Mouse (Mus musculus): ENCODE data around the gene Orai2. TPM values are rescaled to one million over a fixed set of nuclear protein-coding genes. Genes with fewer than 3 reads are reported as not detected.

The Orai2 gene
- polyA plus RNA-seq, 1 experiment from 2014 or later, result 6.2 TPM

DNA sequence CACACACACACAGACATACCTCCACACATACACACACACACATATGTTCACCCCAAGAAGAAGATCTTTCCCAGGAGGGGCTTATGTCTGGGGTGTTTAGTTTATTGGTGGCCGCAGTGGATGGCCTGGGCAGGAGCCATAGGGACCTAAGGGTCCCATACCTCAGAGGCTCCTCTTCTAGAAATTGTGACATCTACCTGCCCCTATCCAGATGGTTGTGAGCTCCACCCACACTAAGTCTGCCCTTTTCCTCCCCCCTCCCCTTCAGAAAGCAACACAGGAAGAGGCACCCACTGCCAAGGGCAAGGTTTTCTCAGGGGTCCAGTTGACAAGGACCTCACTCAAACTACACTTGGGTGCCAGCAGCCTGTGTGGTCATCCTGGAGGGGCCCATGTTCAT, 23.6 kb downstream of the Orai2 start:
- Histone ChIP-seq H3K9me3 (ENCODE audit: control insufficient read depth, low read length) (no peaks in the 10 kb centered on the region), H3K9ac (ENCODE audit: low read length) (no peak overlapping the region), H3K36me3 (ENCODE audit: control insufficient read depth, insufficient read depth, low read length) (peaks cover 4% of the 10 kb centered on the region), H3K27ac (ENCODE audit: low read depth) (no peak overlapping the region), H3K4me3 (ENCODE audit: low read depth, low read length) (no peak overlapping the region), H3K27me3 (replicated peaks; ENCODE audit: control insufficient read depth, insufficient read depth, low read length) (no peaks in the 10 kb centered on the region), H3K4me2 (ENCODE audit: low read length) (no peak overlapping the region), H3K4me1 (replicated peaks; ENCODE audit: control insufficient read depth, insufficient read depth, low read length) (peaks cover 4% of the 10 kb centered on the region; the same call in 1 of the 2 replicates)
- ATAC-seq (replicated peaks; ENCODE audit: low FRiP score, low TSS enrichment, low read depth) (no peak), DNase-seq (ENCODE audit: low spot score) (no peak)
- WGBS, result 95% methylated on average over 1 of the region's 1 CpGs

DNA sequence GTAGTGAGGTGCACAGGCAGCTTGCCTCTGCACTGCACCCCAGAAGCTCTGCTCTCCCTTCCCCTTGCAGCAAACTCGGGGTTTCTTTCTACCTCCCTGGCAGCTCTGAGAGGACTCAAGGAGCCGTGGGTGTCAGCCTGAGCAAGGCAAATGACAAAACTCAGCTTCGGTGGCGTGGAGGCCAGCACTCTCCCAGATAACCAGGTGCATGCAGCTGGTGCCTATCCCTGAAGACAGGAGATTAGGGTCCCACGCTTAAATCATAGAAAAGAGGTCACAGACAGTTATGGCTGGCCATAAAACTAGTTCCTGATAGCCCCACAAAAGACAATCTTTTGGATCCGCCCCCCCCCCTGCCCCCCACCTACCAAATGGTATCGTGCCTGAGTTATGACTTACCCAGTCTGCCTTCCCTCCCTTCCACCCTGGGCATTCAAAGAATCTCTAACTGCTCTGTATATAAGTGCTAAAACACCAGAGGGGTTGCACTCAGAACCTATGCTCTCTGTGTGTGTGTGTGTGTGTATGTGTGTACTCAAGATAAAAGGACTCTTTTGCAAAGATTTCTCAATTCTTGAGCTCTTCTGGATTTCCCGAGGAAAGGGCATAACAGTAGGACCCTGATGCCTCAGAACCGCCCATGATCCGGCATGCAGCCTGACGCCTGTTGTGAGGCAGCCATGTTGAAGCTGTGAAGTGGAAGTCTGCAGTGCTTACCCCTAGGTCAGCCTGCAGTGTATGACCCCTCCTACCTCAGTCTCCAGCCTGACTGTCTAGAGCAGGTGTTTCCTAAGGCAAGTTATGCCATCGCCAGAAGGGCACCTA, 25.7 kb downstream of the Orai2 start:
- peaks cover 4% of the 10 kb centered on the region; the same call in 1 of the 2 replicates for H3K4me1 ChIP-seq (replicated peaks; ENCODE audit: control insufficient read depth, insufficient read depth, low read length)
- 40% methylated on average over 12 of the region's 12 CpGs for WGBS
- H3K36me3 ChIP-seq (ENCODE audit: control insufficient read depth, insufficient read depth, low read length), result peaks cover 25% of the 10 kb centered on the region
- no peak overlapping the region for H3K9ac ChIP-seq (ENCODE audit: low read length)
- DNase-seq (ENCODE audit: low spot score), result no peak
- no peak for ATAC-seq (replicated peaks; ENCODE audit: low FRiP score, low TSS enrichment, low read depth)
- H3K4me2 ChIP-seq (ENCODE audit: low read length), result no peak overlapping the region
- no peak overlapping the region for H3K27ac ChIP-seq (ENCODE audit: low read depth)
- H3K27me3 ChIP-seq (replicated peaks; ENCODE audit: control insufficient read depth, insufficient read depth, low read length), result no peaks in the 10 kb centered on the region
- no peaks in the 10 kb centered on the region for H3K9me3 ChIP-seq (ENCODE audit: control insufficient read depth, low read length)
- no peak overlapping the region for H3K4me3 ChIP-seq (ENCODE audit: low read depth, low read length)

DNA sequence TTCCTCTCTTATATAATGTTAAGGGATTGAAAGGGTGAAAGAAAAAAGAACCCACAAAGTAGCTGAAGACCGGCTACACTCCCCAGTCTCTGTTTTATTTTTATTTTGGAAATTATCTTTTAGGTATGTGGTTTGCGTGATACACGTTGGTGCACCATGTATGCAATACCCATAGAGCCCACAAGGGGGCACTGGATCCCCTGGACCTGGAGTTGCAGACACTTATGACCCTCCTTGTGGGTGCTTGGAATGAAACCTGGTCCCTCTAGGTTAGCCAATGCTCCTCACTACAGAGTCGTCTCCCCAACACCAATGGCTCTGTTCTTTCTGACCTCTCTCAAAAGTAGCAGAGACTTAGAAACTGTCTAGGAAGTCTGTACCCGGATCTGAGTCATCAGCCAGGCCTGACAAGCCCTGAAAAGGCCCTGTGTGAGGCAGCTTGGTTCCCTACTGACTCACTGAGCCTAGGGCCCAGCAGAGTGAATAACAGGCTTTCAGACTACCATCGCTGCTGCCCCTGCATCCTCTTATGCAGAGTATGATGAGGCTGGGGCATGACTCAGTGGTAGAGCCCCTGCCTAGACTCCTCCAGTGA, 27.3 kb downstream of the Orai2 start:
- Histone ChIP-seq H3K9ac (ENCODE audit: low read length) (no peak overlapping the region), H3K4me2 (ENCODE audit: low read length) (no peak overlapping the region), H3K4me1 (replicated peaks; ENCODE audit: control insufficient read depth, insufficient read depth, low read length) (peaks cover 4% of the 10 kb centered on the region; the same call in 1 of the 2 replicates), H3K27ac (ENCODE audit: low read depth) (no peak overlapping the region), H3K9me3 (ENCODE audit: control insufficient read depth, low read length) (no peaks in the 10 kb centered on the region), H3K27me3 (replicated peaks; ENCODE audit: control insufficient read depth, insufficient read depth, low read length) (no peaks in the 10 kb centered on the region), H3K4me3 (ENCODE audit: low read depth, low read length) (no peak overlapping the region), H3K36me3 (ENCODE audit: control insufficient read depth, insufficient read depth, low read length) (peaks cover 41% of the 10 kb centered on the region)
- 88% methylated on average over 6 of the region's 6 CpGs for WGBS
- ATAC-seq (replicated peaks; ENCODE audit: low FRiP score, low TSS enrichment, low read depth), result 0 out of 2 replicates have a peak, but pooled peaks have one; percentile 34
- no peak for DNase-seq (ENCODE audit: low spot score)

DNA sequence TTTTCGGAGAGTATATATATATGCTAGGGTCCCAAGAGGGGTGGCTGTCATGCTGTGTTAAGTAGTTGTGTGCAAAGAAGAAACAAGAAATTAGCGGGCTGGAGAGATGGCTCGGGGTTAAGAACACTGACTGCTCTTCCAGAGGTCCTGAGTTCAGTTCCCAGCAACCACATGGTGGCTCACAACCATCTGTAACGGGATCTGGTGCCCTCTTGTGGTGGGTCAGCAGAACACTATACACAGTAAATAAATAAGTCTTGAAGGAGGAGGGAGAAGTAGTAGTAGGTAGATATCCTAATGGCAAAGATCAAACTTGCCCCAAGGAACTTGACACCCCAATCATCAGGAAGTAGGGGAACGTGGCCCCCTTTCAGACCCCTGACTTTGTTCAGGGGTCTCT, 27.8 kb downstream of the Orai2 start:
- Histone ChIP-seq H3K9ac (ENCODE audit: low read length) (no peak overlapping the region), H3K4me3 (ENCODE audit: low read depth, low read length) (no peak overlapping the region), H3K27ac (ENCODE audit: low read depth) (no peak overlapping the region), H3K9me3 (ENCODE audit: control insufficient read depth, low read length) (no peaks in the 10 kb centered on the region), H3K4me2 (ENCODE audit: low read length) (no peak overlapping the region), H3K36me3 (ENCODE audit: control insufficient read depth, insufficient read depth, low read length) (peaks cover 41% of the 10 kb centered on the region), H3K4me1 (replicated peaks; ENCODE audit: control insufficient read depth, insufficient read depth, low read length) (peaks cover 4% of the 10 kb centered on the region; the same call in 1 of the 2 replicates), H3K27me3 (replicated peaks; ENCODE audit: control insufficient read depth, insufficient read depth, low read length) (no peaks in the 10 kb centered on the region)
- DNase-seq (ENCODE audit: low spot score) (no peak), ATAC-seq (replicated peaks; ENCODE audit: low FRiP score, low TSS enrichment, low read depth) (no peak)
- WGBS, result 89% methylated on average over 5 of the region's 5 CpGs

DNA sequence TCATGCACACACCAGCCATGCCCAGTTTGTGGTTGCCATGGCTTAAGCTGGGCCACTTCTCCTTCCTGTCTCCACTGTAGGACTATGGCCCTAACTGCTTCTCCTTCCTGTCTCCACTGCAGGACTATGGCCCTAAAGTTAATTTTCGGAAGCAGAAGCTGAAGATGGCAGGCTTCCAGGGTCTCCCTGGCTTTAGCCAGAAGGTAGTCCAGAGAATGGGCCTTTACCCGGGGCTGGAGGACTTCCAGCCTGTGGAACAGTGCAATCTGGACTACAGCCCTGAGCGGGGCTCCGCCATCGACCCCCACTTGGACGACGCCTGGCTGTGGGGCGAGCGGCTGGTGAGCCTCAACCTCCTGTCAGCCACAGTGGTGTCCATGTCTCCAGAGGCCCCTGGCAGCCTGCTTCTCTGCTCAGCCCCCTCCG, 30.4 kb downstream of the Orai2 start:
- WGBS, result 88% methylated on average over 10 of the region's 10 CpGs
- no peak overlapping the region for H3K9ac ChIP-seq (ENCODE audit: low read length)
- H3K9me3 ChIP-seq (ENCODE audit: control insufficient read depth, low read length), result no peaks in the 10 kb centered on the region
- no peak overlapping the region for H3K4me3 ChIP-seq (ENCODE audit: low read depth, low read length)
- no peak overlapping the region for H3K4me2 ChIP-seq (ENCODE audit: low read length)
- H3K27ac ChIP-seq (ENCODE audit: low read depth), result no peak overlapping the region
- no peak for ATAC-seq (replicated peaks; ENCODE audit: low FRiP score, low TSS enrichment, low read depth)
- DNase-seq (ENCODE audit: low spot score), result no peak
- H3K36me3 ChIP-seq (ENCODE audit: control insufficient read depth, insufficient read depth, low read length), result peaks cover 41% of the 10 kb centered on the region
- H3K27me3 ChIP-seq (replicated peaks; ENCODE audit: control insufficient read depth, insufficient read depth, low read length), result no peaks in the 10 kb centered on the region
- H3K4me1 ChIP-seq (replicated peaks; ENCODE audit: control insufficient read depth, insufficient read depth, low read length), result peaks cover 15% of the 10 kb centered on the region; the same call in 1 of the 2 replicates

DNA sequence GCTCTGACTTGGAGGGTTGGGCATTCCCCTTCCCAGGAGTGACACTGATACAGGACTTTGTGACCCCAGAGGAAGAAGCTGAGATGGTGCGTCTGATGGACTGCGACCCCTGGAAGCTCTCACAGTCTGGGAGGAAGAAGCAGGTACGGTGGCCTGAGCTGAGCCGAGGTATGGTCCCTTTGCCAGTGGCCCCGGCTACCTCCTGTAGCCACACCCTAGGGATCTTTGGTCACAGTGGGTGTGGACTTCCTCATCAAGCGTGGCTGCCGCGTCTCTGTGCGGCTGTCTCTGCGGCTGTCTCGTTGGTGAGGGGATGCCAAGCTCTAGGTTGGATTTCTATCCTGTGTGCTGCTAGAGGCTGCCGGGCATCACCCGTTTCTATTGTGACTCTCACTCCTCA, 31.1 kb downstream of the Orai2 start:
- WGBS, result 95% methylated on average over 13 of the region's 13 CpGs
- peaks cover 41% of the 10 kb centered on the region for H3K36me3 ChIP-seq (ENCODE audit: control insufficient read depth, insufficient read depth, low read length)
- ATAC-seq (replicated peaks; ENCODE audit: low FRiP score, low TSS enrichment, low read depth) (no peak), DNase-seq (ENCODE audit: low spot score) (no peak)
- H3K9ac ChIP-seq (ENCODE audit: low read length), result no peak overlapping the region
- peaks cover 16% of the 10 kb centered on the region; the same call in 1 of the 2 replicates for H3K4me1 ChIP-seq (replicated peaks; ENCODE audit: control insufficient read depth, insufficient read depth, low read length)
- no peak overlapping the region for H3K4me2 ChIP-seq (ENCODE audit: low read length)
- H3K27me3 ChIP-seq (replicated peaks; ENCODE audit: control insufficient read depth, insufficient read depth, low read length), result no peaks in the 10 kb centered on the region
- no peaks in the 10 kb centered on the region for H3K9me3 ChIP-seq (ENCODE audit: control insufficient read depth, low read length)
- H3K27ac ChIP-seq (ENCODE audit: low read depth), result no peak overlapping the region
- H3K4me3 ChIP-seq (ENCODE audit: low read depth, low read length), result no peak overlapping the region

DNA sequence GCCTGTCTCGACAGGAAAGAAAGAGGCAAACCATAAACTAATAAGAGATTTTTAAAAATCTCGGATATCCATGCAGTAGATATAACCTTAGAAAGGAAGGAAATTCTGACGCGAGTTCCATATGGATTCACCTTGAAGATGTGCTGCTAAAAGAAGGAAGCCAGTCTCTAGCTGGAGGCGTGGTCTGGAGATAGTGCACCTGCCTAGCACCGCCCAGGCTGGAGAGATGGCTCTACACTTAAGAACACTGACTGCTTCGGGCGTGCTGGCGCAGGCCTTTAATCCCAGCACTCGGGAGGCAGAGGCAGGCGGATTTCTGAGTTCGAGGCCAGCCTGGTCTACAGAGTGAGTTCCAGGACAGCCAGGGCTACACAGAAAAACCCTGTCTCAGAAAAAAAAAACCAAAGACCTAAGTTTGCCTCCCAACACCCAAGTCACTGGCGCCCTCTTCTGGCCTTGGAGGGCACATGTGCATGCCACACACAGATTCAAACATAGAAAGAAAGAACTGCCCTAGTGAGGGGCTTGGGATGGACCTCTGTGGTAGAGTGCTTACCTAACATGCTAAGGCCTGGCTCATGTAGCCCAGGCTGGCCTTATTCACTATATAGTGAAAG, 32.7 kb downstream of the Orai2 start:
- peaks cover 54% of the 10 kb centered on the region for H3K36me3 ChIP-seq (ENCODE audit: control insufficient read depth, insufficient read depth, low read length)
- peak; percentile 58 for DNase-seq (ENCODE audit: low spot score)
- 75% methylated on average over 13 of the region's 13 CpGs for WGBS
- H3K9me3 ChIP-seq (ENCODE audit: control insufficient read depth, low read length), result no peaks in the 10 kb centered on the region
- no peak overlapping the region for H3K4me3 ChIP-seq (ENCODE audit: low read depth, low read length)
- H3K27ac ChIP-seq (ENCODE audit: low read depth), result no peak overlapping the region
- H3K27me3 ChIP-seq (replicated peaks; ENCODE audit: control insufficient read depth, insufficient read depth, low read length), result no peaks in the 10 kb centered on the region
- H3K9ac ChIP-seq (ENCODE audit: low read length), result no peak overlapping the region
- no peak for ATAC-seq (replicated peaks; ENCODE audit: low FRiP score, low TSS enrichment, low read depth)
- H3K4me1 ChIP-seq (replicated peaks; ENCODE audit: control insufficient read depth, insufficient read depth, low read length), result peaks cover 14% of the 10 kb centered on the region; the same call in 1 of the 2 replicates
- no peak overlapping the region for H3K4me2 ChIP-seq (ENCODE audit: low read length)

DNA sequence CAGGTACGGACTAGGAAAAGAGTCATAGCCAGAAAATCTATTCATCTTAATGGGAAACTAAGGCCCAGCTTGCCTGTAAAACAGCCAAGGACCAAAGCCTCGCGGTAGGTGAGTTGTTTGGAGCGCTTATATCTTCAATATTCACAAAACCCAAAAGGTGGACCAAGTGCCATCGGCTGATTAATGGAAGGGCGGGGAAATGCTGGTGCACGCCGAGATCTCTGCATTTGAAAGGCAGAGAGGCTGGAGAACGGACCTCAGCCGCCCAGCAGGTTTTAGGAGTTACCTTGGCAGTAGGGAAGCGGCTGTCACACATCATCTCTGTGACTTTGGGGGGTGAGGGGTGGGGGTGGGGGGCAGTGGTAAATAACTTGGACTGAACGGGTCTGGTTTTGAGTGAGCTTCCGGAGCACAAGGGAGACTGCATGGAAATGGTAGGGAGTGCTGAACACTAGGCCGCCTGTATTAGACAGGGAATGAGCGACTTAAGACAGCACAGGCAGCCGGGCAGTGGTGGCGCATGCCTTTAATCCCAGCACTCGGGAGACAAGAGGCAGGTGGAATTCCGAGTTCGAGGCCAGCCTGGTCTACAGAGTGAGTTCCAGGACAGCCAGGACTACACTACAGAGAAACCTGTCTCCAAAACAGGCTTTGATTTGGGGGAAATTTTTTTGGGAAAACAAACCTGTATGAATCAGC, 34.1 kb downstream of the Orai2 start:
- ATAC-seq (replicated peaks; ENCODE audit: low FRiP score, low TSS enrichment, low read depth) (peak; percentile 28; the same call in 1 of the 2 replicates), DNase-seq (ENCODE audit: low spot score) (no peak)
- H3K9me3 ChIP-seq (ENCODE audit: control insufficient read depth, low read length), result no peaks in the 10 kb centered on the region
- H3K4me3 ChIP-seq (ENCODE audit: low read depth, low read length), result peak overlapping the region; percentile 93
- peaks cover 14% of the 10 kb centered on the region; the same call in 1 of the 2 replicates for H3K4me1 ChIP-seq (replicated peaks; ENCODE audit: control insufficient read depth, insufficient read depth, low read length)
- WGBS, result 7% methylated on average over 20 of the region's 20 CpGs
- peaks cover 49% of the 10 kb centered on the region for H3K36me3 ChIP-seq (ENCODE audit: control insufficient read depth, insufficient read depth, low read length)
- H3K4me2 ChIP-seq (ENCODE audit: low read length), result peak overlapping the region; percentile 69
- peak overlapping the region; percentile 43; the same call in 1 of the 2 replicates for H3K27ac ChIP-seq (ENCODE audit: low read depth)
- H3K9ac ChIP-seq (ENCODE audit: low read length), result peak overlapping the region; percentile 78
- no peaks in the 10 kb centered on the region for H3K27me3 ChIP-seq (replicated peaks; ENCODE audit: control insufficient read depth, insufficient read depth, low read length)

All from intestine, embryonic 14.5 days (tissue).